Mouse (Mus musculus): Measurements from ENCODE around the gene Gm13124. TPM values are rescaled to one million over a fixed set of nuclear protein-coding genes. Genes with fewer than 3 reads are reported as not detected.
"Not testable (repeated sequence)": the region's sequence is repeated elsewhere in the genome, so short reads cannot be mapped to it uniquely, and the experiment has no call there.

Gene Gm13124
- not detected for total RNA-seq (2021)
- long read RNA-seq, experiment 1 = 0 reads
- long read RNA-seq, experiment 2 = 0 reads

- no peak for DNase-seq (ENCODE audit: low spot score in 2 of 2)
- intact Hi-C loops (cut with DNase I) = no loop called here
These were observed at the start of gene Gm13124 for GRCm38 (mm10) chr4:144565034-144565433. Gm13124 (minus strand) TSS chr4:144565134.

DNA sequence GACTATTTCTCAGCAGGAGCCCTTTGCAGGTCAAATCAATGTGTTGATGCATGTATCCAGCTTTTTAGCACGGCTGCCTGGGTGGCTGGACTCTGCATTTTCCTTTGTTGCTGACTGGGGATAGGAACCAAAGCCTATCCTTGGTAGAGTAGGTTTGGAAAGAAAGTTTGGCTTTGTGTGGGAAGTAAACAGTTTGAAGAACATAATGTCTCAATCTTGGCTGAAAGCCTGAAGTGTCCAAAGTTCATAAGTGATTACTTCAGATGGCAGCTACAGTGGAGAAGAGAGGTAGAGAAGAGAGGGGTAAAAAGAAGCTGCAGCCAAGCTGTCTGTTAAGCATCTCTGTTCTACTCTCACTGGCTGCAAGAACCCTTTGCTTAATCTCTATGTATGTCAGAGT lies 49.7 kb upstream of the Gm13124 start:
- no peak for DNase-seq (ENCODE audit: low spot score in 2 of 2)
- intact Hi-C loops (cut with DNase I) = no loop called here

DNA sequence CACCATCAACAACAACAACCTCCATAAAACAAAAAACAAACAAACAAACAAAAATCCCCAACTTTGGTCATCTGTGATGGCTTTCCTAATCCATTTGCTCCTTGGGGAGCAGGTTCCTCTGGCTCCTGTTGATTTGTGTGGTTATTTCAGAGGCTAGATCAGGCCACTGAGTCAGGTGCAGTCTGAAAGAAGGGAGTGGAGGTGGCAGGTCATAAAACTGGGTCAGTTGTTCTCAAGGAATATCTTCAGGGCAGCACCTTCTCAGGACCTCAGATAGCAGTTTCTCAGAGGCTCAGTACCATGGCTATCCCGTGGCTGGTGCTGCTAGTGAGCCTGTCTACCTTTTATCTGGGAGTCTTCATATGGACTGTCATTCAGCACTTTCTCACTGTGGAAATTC lies 48.5 kb upstream of the Gm13124 start, which contains the start of gene Aadacl4:
Gene Aadacl4, plus strand, starts transcription at position 301 of the 400 bp plus-strand sequence.
- DNase-seq (ENCODE audit: low spot score in 2 of 2) = no peak
- intact Hi-C loops (cut with DNase I) = no loop called here

DNA sequence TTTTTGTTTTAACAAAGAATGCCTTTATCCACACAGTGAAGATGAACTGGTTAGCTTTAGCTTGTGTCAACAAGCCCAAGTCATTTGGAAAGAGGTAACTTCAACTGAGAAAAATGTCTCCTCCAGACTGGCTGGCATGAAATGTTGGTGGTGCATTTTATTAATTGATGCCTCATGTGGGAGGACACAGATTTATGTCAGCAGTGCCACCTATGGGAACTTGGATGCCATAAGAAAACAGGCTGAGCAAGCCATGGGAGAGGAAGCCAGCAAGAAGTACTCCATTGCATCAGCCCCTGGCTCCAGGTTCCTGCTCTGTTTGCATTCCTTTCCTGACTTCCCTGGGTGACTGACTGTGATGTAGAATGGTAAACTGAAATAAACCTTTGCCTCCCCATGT lies 27.9 kb upstream of the Gm13124 start:
- intact Hi-C loops (cut with DNase I) = no loop called here

GRCm38 (mm10) chr4:144586207-144586606 lies 21.3 kb upstream of the Gm13124 start:
- intact Hi-C loops (cut with DNase I); DNase-seq (ENCODE audit: low spot score in 2 of 2): not testable (repeated sequence)

More for the DNA sequence above, 27.9 kb upstream of the Gm13124 start:
- no peak for DNase-seq (ENCODE audit: low spot score in 2 of 2)

- DNase-seq (ENCODE audit: low spot score in 2 of 2) = no peak
- intact Hi-C loops (cut with DNase I) = no loop called here
These were observed 2.8 kb upstream of the Gm13124 start for GRCm38 (mm10) chr4:144567752-144568151.

DNA sequence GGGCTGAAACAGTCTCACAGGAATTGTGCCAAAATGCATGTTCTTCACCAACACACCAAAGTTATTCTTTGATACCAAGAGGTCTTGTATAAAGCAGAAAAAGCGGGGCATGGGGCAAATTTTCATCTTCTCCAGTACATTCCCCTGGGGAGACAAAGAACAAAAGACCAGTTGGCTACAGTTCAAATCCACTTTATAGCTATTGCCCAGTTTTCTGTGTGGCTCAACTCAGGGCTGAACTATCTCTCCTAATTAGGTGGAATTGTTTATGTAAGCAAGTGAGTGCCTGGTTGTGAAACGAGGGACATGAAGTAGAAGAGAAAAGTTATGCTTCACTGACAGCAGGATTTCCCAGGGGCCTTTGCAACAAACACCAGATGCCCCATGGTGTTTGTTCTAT lies 3.7 kb downstream of the Gm13124 start:
- no peak for DNase-seq (ENCODE audit: low spot score in 2 of 2)
- intact Hi-C loops (cut with DNase I) = no loop called here

- no peak for DNase-seq (ENCODE audit: low spot score in 2 of 2)
- intact Hi-C loops (cut with DNase I) = no loop called here
These were observed 5.1 kb downstream of the Gm13124 start for GRCm38 (mm10) chr4:144559792-144560191.

- no peak for DNase-seq (ENCODE audit: low spot score in 2 of 2)
- intact Hi-C loops (cut with DNase I) = no loop called here
These were observed 13.8 kb downstream of the Gm13124 start for GRCm38 (mm10) chr4:144551156-144551555.

GRCm38 (mm10) chr4:144545339-144545738 lies 19.6 kb downstream of the Gm13124 start:
- DNase-seq (ENCODE audit: low spot score in 2 of 2); intact Hi-C loops (cut with DNase I): not testable (repeated sequence)

- DNase-seq (ENCODE audit: low spot score in 2 of 2) = no peak
These were observed 20.2 kb downstream of the Gm13124 start for GRCm38 (mm10) chr4:144544689-144545088.

GRCm38 (mm10) chr4:144519522-144519921 lies 45.4 kb downstream of the Gm13124 start, which contains the start of gene 9430007A20Rik:
9430007A20Rik (plus strand) TSS chr4:144519822.
- DNase-seq (ENCODE audit: low spot score in 2 of 2) = no peak
- intact Hi-C loops (cut with DNase I) = no loop called here

More at GRCm38 (mm10) chr4:144544689-144545088, 20.2 kb downstream of the Gm13124 start:
- intact Hi-C loops (cut with DNase I) = no loop called here

GRCm38 (mm10) chr4:144506518-144506917 lies 58.4 kb downstream of the Gm13124 start:
- intact Hi-C loops (cut with DNase I) = no loop called here
- no peak for DNase-seq (ENCODE audit: low spot score in 2 of 2)

Other genes with a start within 250 kb of the Gm13124 start
- not detected for gene Gm13128, start 234.9 kb downstream of the Gm13124 start, total RNA-seq (2021)
- gene Gm13119, start 207.2 kb downstream of the Gm13124 start, total RNA-seq (2021) = not detected
- gene Pramef20, start 187.2 kb downstream of the Gm13124 start, total RNA-seq (2021) = not detected
- not detected for gene Pramef12, start 156.7 kb downstream of the Gm13124 start, total RNA-seq (2021)
- not detected for gene 1700012P22Rik, start 126.4 kb downstream of the Gm13124 start, total RNA-seq (2021)
- gene Gm9944, start 111.8 kb downstream of the Gm13124 start, total RNA-seq (2021) = not detected
- gene Aadacl3, start 101.4 kb downstream of the Gm13124 start, total RNA-seq (2021) = not detected
- not detected for gene 9430007A20Rik, start 45.3 kb downstream of the Gm13124 start, total RNA-seq (2021)
- gene Aadacl4, start 48.6 kb upstream of the Gm13124 start, total RNA-seq (2021) = not detected
- not detected for gene Gm436, start 121.2 kb upstream of the Gm13124 start, total RNA-seq (2021)
- gene Gm13178, start 156.3 kb upstream of the Gm13124 start, total RNA-seq (2021) = not detected
- not detected for gene Gm438, start 221.4 kb upstream of the Gm13124 start, total RNA-seq (2021)